Mouse (Mus musculus): Measurements from ENCODE around the gene Trappc11. TPM values are rescaled to one million over a fixed set of nuclear protein-coding genes. Genes with fewer than 3 reads are reported as not detected.

The Trappc11 gene
- polyA plus RNA-seq, 2 experiments = 10.4 to 13.1 TPM

GRCm38 (mm10) chr8:47495428-47495827 lies 37.8 kb downstream of the Trappc11 start:
- ATAC-seq (ENCODE audit: insufficient read depth) (no peak), DNase-seq (ENCODE audit: low read depth in 3 of 3, low spot score in 3 of 3) (no peak)
- Histone ChIP-seq H3K9ac (replicated peaks) (no peak overlapping the region), H3K27ac (no peak overlapping the region), H3K4me2 (ENCODE audit: low read depth) (no peak overlapping the region), H3K4me1 (replicated peaks; ENCODE audit: control insufficient read depth in 2 of 2, insufficient read depth in 2 of 2, low read length in 1 of 2) (no peaks in the 10 kb centered on the region), H3K4me3 (ENCODE audit: insufficient read depth in 1 of 2, low read depth in 2 of 2, low read length in 2 of 2) (no peak overlapping the region), H3K27me3 (ENCODE audit: control insufficient read depth, insufficient read depth, low read length) (no peaks in the 10 kb centered on the region), H3K36me3 (replicated peaks; ENCODE audit: control insufficient read depth, insufficient read depth, low read depth) (peaks cover 5% of the 10 kb centered on the region), H3K9me3 (ENCODE audit: control insufficient read depth, low read length) (no peaks in the 10 kb centered on the region)
- 71% methylated on average over 6 of the region's 6 CpGs for WGBS (ENCODE audit: insufficient replicate concordance)
- TF ChIP-seq CTCF (IDR thresholded peaks at IDR 0.05; ENCODE audit: low read depth) = no peak
- no peak for TF ChIP-seq EP300 (IDR thresholded peaks at IDR 0.05; ENCODE audit: low read depth)

GRCm38 (mm10) chr8:47494602-47495153 lies 38.6 kb downstream of the Trappc11 start:
- TF ChIP-seq EP300 (IDR thresholded peaks at IDR 0.05; ENCODE audit: low read depth) (no peak), CTCF (IDR thresholded peaks at IDR 0.05; ENCODE audit: low read depth) (no peak)
- Histone ChIP-seq H3K9ac (replicated peaks) (no peak overlapping the region), H3K36me3 (replicated peaks; ENCODE audit: control insufficient read depth, insufficient read depth, low read depth) (peaks cover 3% of the 10 kb centered on the region), H3K27me3 (ENCODE audit: control insufficient read depth, insufficient read depth, low read length) (no peaks in the 10 kb centered on the region), H3K4me2 (ENCODE audit: low read depth) (no peak overlapping the region), H3K4me3 (ENCODE audit: insufficient read depth in 1 of 2, low read depth in 2 of 2, low read length in 2 of 2) (no peak overlapping the region), H3K27ac (no peak overlapping the region), H3K9me3 (ENCODE audit: control insufficient read depth, low read length) (no peaks in the 10 kb centered on the region), H3K4me1 (replicated peaks; ENCODE audit: control insufficient read depth in 2 of 2, insufficient read depth in 2 of 2, low read length in 1 of 2) (no peaks in the 10 kb centered on the region)
- 74% methylated on average over 12 of the region's 12 CpGs for WGBS (ENCODE audit: insufficient replicate concordance)
- DNase-seq (ENCODE audit: low read depth in 3 of 3, low spot score in 3 of 3) (peak in 1 of 3 experiments; percentile 4), ATAC-seq (ENCODE audit: insufficient read depth) (peak; percentile 55; the same call in 1 of the 2 replicates)

GRCm38 (mm10) chr8:47493106-47493505 lies 40.2 kb downstream of the Trappc11 start:
- H3K4me1 ChIP-seq (replicated peaks; ENCODE audit: control insufficient read depth in 2 of 2, insufficient read depth in 2 of 2, low read length in 1 of 2) = no peaks in the 10 kb centered on the region
- 79% methylated on average over 12 of the region's 12 CpGs for WGBS (ENCODE audit: insufficient replicate concordance)
- no peak overlapping the region for H3K9ac ChIP-seq (replicated peaks)
- no peak for ATAC-seq (ENCODE audit: insufficient read depth)
- no peak for TF ChIP-seq EP300 (IDR thresholded peaks at IDR 0.05; ENCODE audit: low read depth)
- TF ChIP-seq CTCF (IDR thresholded peaks at IDR 0.05; ENCODE audit: low read depth) = no peak
- no peaks in the 10 kb centered on the region for H3K9me3 ChIP-seq (ENCODE audit: control insufficient read depth, low read length)
- no peak overlapping the region for H3K4me3 ChIP-seq (ENCODE audit: insufficient read depth in 1 of 2, low read depth in 2 of 2, low read length in 2 of 2)
- H3K36me3 ChIP-seq (replicated peaks; ENCODE audit: control insufficient read depth, insufficient read depth, low read depth) = peaks cover 3% of the 10 kb centered on the region
- no peak overlapping the region for H3K27ac ChIP-seq
- H3K27me3 ChIP-seq (ENCODE audit: control insufficient read depth, insufficient read depth, low read length) = no peaks in the 10 kb centered on the region
- DNase-seq (ENCODE audit: low read depth in 3 of 3, low spot score in 3 of 3) = no peak
- H3K4me2 ChIP-seq (ENCODE audit: low read depth) = no peak overlapping the region

GRCm38 (mm10) chr8:47487231-47487630 lies 46.0 kb downstream of the Trappc11 start:
- no peak for TF ChIP-seq EP300 (IDR thresholded peaks at IDR 0.05; ENCODE audit: low read depth)
- H3K27me3 ChIP-seq (ENCODE audit: control insufficient read depth, insufficient read depth, low read length) = no peaks in the 10 kb centered on the region
- no peaks in the 10 kb centered on the region for H3K4me1 ChIP-seq (replicated peaks; ENCODE audit: control insufficient read depth in 2 of 2, insufficient read depth in 2 of 2, low read length in 1 of 2)
- H3K9ac ChIP-seq (replicated peaks) = no peak overlapping the region
- ATAC-seq (ENCODE audit: insufficient read depth) (no peak), DNase-seq (ENCODE audit: low read depth in 3 of 3, low spot score in 3 of 3) (no peak)
- H3K9me3 ChIP-seq (ENCODE audit: control insufficient read depth, low read length) = no peaks in the 10 kb centered on the region
- no peak overlapping the region for H3K4me2 ChIP-seq (ENCODE audit: low read depth)
- H3K27ac ChIP-seq = no peak overlapping the region
- H3K4me3 ChIP-seq (ENCODE audit: insufficient read depth in 1 of 2, low read depth in 2 of 2, low read length in 2 of 2) = no peak overlapping the region
- WGBS (ENCODE audit: insufficient replicate concordance) = 67% methylated on average over 3 of the region's 3 CpGs
- no peaks in the 10 kb centered on the region; the same call in none of the 2 replicates for H3K36me3 ChIP-seq (replicated peaks; ENCODE audit: control insufficient read depth, insufficient read depth, low read depth)

GRCm38 (mm10) chr8:47482354-47483071 lies 50.8 kb downstream of the Trappc11 start:
- no peak overlapping the region for H3K27ac ChIP-seq
- no peak overlapping the region for H3K4me2 ChIP-seq (ENCODE audit: low read depth)
- no peak overlapping the region for H3K4me3 ChIP-seq (ENCODE audit: insufficient read depth in 1 of 2, low read depth in 2 of 2, low read length in 2 of 2)
- 68% methylated on average over 12 of the region's 12 CpGs for WGBS (ENCODE audit: insufficient replicate concordance)
- H3K36me3 ChIP-seq (replicated peaks; ENCODE audit: control insufficient read depth, insufficient read depth, low read depth) = no peaks in the 10 kb centered on the region
- no peaks in the 10 kb centered on the region for H3K27me3 ChIP-seq (ENCODE audit: control insufficient read depth, insufficient read depth, low read length)
- H3K9me3 ChIP-seq (ENCODE audit: control insufficient read depth, low read length) = no peaks in the 10 kb centered on the region
- H3K4me1 ChIP-seq (replicated peaks; ENCODE audit: control insufficient read depth in 2 of 2, insufficient read depth in 2 of 2, low read length in 1 of 2) = no peaks in the 10 kb centered on the region
- DNase-seq (ENCODE audit: low read depth in 3 of 3, low spot score in 3 of 3) (no peak), ATAC-seq (ENCODE audit: insufficient read depth) (no peak)
- H3K9ac ChIP-seq (replicated peaks) = no peak overlapping the region
- TF ChIP-seq CTCF (IDR thresholded peaks at IDR 0.05; ENCODE audit: low read depth) (no peak), EP300 (IDR thresholded peaks at IDR 0.05; ENCODE audit: low read depth) (no peak)
